Mouse (Mus musculus): ENCODE data around the gene Ppbp.
A peak's percentile ranks its signal among the peaks of the same experiment; 100 is the strongest.

Ppbp gene

GRCm38 (mm10) chr5:90768218-90768617 lies at the start of gene Ppbp:
Gene Ppbp (plus strand): TSS chr5:90768518.
- no peak for DNase-seq

GRCm38 (mm10) chr5:90722656-90723055 lies 45.7 kb upstream of the Ppbp start:
- no peak for DNase-seq

GRCm38 (mm10) chr5:90728254-90728653 lies 40.1 kb upstream of the Ppbp start:
- DNase-seq, result no peak

DNA sequence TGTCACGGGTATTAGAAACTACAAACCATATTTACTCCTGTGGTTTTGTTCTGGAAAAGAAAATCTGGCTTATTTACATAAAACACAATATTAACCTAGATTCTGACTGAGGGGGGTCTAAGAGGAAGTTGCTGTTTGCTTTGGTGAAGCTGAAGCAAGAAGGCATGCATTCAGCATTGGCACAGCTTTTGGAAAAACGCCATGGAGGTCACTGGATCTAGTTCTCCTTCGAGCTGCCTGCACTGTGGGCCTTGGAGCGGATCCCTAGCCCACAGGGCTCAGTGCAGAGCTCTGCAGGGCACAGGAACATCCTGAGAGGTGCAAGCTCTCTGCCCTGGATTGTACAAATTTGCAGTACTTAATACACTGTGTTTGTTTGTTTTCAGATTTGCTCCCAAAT lies 36.8 kb upstream of the Ppbp start:
- DNase-seq, result peak; percentile 42

GRCm38 (mm10) chr5:90742029-90742428 lies 26.3 kb upstream of the Ppbp start:
- DNase-seq, result no peak

DNA sequence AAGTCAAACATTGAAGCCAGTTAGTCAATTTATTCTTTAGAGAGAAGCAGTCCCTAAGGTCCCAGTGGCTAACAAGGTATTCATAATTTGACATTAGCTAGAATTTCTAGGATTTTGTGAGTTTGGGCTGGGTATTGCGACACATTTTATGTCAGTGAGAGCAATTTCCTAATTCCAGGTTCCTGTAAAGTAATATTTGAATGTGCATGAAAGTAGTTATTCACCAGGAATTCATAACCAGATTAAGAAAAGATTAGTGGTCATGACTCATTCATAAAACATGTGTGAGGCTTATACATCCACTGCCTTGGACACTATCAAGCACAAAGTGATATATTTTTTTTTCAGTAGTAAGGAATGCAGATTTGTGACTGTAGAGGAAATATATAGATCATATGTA lies 14.4 kb upstream of the Ppbp start:
- no peak for DNase-seq

DNA sequence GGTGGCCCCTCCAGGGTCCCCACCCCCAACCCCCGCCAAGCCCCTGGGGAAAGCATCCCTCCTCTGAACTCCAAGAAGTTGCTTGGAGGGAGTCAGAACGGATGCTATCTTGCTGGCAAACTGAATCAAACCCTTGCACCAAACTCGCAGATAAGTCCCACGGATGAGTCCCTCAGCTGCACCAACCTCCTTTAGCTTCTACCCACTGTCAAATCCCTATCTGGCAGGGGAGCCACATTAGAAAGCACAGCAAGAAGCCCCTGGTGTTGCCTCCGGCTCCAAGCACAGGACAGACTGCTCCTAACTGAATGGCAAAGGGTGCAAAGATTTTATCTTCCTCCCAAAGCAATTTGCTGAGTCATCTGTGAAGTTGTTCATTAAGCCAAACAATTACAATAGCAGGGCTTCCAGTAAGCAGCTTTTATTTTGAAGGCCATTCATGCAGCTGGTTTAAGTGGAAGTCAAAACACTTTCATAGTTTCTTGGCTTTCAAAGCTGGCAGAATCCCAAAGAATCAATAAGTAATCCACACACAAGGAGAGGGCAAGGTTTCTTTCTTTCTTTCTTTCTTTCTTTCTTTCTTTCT lies 10.2 kb upstream of the Ppbp start:
- no peak for DNase-seq

DNA sequence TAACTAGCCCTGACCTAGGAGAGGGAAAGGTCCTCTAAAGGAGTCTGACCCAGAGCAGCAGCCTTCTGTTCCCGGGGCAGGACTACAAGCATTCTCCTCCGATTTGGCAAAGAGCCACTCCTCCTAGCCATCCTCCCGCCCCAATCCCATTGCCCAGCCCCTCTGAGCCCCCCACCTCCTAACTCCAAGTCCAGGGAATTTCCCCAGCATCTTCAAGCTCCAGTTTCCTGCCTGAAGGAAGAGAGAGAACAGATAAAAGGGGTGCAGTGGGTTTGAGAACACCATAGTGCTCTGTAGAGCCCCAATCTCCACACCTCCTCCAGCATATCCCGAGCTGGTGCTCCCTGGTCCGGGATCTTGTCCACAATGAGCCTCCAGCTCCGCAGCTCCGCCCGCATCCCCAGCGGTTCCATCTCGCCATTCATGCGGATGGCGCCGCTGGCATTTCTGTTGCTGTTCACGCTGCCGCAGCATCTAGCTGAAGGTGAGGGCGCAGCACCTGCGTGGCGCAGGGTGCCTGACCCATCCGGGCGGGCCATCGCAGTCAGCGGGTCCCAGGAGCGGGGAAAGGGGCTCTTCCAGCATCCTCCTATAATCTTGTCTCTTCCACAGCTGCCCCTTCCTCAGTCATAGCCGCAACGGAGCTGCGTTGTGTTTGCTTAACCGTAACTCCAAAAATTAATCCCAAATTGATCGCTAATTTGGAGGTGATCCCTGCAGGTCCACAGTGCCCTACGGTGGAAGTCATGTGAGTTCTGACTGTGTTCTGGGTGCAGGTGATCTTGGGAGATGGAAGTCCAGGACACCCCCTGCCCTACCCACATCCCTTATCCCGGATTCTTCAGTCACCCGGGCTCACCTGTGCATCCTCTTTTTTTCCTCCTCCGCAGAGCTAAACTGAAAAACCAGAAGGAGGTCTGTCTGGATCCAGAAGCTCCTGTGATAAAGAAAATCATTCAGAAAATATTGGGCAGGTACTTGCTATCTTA lies 8.9 kb upstream of the Ppbp start, which contains the start of gene Cxcl5:
TSS of gene Cxcl5 (plus strand) at position 284 of the 989 bp plus-strand sequence.
- DNase-seq, result no peak

- DNase-seq, result no peak
Measured at GRCm38 (mm10) chr5:90760303-90760702, 8.0 kb upstream of the Ppbp start.

DNA sequence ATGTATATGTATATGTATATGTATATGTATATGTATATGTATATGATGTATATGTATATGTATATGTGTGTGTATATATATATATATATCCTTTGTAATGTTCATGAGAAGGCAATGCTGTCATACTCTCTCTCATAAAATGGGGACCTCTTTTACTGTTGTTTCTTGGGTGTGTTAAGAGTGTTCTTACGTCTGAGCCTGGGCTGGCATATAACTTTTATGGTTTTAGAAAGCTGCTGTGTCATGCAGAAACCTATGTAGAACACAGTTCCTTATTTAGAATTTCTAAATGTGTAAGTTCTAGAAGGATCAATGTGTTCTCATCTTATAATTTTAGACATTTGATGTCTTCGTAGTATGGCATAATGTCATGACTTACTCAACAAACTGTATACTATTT lies 7.5 kb upstream of the Ppbp start:
- no peak for DNase-seq

DNA sequence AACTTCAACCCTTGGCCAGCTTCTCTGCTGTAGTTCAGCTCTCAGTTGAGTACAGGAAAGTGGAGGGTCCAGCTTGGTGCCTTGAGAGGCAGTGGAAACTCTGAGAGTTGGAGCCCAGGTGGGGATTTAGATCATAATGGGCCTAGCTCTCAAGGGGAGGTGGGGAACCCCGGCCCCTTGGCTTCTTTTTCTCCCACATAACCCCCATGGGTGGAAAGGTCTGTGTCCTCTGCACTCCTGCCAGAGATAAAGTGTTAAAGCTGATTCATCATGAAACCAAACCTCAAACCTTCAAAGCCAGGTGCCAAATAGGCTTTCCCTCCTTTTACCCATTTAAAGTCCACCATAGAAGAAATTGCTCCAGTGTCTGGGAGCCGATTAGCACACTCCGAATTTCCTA lies 6.5 kb upstream of the Ppbp start:
- no peak for DNase-seq

DNA sequence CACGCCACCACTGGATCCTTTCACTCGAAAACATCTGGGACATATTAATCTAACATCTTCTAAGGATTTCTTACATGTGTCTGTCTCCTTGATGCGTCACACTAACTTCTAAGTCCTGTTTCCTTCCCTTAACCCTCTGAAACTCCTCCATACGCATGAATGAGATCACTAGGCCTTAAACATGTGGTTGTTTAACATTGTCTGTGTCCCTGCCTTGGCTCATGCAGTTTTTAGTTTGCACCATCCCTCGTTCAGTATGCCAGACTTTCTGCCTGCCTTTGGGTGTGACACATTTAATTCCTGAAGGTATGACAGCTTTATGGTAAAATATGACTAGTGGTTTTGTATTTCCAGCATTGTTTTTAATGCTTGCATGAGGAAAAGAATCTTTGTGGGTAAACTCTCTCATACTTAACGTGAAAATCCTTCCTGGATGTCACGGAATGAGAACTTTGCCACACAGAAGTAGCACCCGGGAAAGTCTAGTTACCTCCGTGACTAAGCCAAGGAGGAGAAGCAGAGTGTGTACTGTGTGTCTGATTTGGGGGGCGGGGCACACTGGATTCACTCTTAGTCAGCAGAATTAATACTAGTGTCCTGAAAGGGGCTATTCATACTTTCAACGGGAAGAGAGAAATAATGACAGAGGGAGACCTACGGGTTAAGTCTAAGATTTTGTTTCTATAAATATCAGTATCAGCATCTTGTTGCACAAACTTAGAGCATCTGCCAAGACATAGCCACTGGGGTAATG lies 4.2 kb upstream of the Ppbp start:
- DNase-seq, result no peak

DNA sequence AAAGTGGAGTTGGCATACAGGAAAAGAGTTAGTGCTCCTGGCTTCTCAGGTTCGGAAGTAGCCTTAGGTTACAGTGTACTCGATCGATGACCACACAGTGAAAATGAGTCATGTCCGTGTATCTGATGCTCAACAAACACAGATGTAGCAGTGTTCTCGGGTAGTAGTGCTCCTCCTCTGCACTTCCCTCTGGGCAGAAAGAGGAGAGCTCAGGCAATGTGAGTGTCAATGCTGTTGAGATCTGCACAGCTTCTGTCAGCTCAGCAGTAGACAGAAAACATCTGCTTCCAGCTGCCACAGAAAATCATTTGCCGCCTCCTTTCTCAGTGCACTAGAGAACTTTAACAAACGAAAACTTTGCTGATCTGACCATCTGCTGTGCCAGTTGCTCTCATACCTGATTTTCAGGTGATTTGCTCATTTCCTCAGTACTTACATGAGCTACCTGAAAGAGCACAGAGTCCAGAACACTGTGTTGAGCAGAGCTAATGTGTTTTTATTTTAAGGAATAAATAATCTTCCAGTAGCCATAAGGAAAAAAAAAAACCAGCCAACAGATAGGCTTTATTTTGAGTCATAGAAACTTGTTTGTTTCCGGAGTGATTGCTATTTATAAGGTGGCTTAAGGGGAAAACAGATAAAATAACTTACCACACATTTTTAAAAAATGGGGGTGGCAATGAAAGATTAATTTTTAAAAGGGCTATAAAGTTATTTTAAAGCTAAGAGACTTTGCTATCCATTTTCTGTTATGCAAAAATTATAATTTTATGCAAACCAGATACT lies 2.3 kb upstream of the Ppbp start:
- DNase-seq, result no peak

DNA sequence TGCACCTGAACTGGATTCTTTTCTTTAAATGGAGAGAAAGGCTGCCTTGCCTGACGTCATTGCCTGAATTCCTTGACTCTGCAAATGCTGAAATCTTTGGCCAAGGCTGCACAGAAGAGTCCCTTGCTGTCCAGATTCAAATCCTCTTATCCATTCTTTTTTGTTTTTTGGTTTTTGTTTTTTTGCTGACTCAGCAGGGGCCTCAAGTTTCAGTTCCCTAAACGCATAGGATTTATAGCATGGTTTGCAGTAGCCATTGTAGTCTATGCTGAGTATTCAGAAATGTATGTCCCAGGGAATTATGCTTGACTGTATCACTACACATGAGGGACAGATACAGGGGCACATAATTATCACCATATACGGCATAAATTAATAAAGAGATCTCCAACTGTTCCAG lies 3.1 kb downstream of the Ppbp start:
- DNase-seq, result no peak

DNA sequence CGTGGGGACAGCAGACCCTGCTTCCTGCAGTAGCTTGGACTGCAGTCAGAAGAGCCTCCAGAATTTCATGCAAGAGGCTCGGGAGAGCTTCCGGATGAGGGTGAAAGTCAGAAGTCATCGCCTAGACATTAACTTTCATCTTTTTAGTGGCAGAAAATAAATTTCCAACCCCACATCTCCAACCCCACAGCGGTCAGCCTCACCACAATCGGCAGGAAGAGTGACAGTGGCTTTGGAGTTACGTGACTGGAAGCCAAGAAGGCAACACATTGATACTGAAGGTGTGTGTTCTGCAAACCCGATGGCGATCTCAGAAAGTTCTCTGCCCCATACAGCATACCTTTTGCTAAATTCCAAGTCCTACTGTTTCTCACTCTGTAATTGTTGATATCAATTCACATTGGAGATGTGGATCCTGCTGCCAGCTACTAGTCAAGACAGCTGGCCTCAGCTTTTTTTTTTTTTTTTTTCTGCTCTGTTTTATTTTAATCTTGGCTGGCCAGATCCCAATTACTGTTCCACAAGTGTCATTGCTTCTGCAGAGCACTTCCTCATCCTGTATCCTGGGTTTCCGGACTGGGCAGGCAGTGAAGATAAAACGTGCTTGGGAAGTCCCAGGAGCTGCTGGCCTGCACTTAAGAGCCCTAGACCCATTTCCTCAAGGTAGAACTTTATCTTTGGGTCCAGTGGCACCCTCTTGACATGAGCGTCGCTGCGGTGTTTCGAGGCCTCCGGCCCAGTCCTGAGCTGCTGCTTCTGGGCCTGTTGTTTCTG lies 3.7 kb downstream of the Ppbp start, which contains the start of gene Pf4:
TSS of gene Pf4 (plus strand) at position 556 of the 774 bp plus-strand sequence.
- DNase-seq, result no peak

DNA sequence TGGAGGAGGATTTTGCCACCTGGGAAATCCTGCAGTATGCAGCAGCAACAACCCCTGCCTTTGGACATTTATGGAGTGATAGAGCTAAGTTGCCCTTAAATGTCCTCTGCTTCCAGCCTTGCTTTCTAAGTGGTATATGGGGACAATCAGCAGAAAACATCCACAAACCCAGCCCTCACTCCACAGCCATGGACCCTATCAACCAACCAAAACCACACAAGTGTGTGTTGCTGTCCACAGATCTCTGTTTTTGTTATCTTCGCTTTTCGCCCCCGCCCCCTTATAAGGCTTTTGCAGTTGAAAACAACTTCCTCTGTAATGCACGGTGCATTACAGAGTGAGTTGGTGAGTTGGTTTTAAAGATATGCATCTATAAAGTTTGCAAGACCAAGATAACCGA lies 7.2 kb downstream of the Ppbp start:
- no peak for DNase-seq

- DNase-seq, result no peak
Measured at GRCm38 (mm10) chr5:90777621-90778020, 9.3 kb downstream of the Ppbp start.

DNA sequence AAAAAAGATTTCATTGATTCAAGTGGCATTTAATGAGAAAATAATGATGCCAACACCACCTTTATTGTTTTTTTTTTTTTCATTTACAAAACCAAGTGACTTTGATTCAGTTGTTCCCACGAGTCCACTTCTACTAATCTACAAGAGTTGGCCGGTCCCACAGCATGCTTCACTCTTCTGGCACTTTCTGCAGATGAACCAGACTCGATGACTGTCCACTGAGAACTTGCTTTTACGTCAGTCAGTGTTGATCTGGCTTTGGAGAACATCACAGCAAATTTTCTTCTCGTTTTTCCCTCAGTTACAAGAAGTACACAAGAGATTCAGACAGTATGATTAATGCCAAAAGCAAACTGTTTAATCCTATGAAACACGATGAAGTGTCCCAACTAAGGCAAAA lies 10.5 kb downstream of the Ppbp start:
- DNase-seq, result no peak

GRCm38 (mm10) chr5:90783697-90784096 lies 15.4 kb downstream of the Ppbp start:
- no peak for DNase-seq

DNA sequence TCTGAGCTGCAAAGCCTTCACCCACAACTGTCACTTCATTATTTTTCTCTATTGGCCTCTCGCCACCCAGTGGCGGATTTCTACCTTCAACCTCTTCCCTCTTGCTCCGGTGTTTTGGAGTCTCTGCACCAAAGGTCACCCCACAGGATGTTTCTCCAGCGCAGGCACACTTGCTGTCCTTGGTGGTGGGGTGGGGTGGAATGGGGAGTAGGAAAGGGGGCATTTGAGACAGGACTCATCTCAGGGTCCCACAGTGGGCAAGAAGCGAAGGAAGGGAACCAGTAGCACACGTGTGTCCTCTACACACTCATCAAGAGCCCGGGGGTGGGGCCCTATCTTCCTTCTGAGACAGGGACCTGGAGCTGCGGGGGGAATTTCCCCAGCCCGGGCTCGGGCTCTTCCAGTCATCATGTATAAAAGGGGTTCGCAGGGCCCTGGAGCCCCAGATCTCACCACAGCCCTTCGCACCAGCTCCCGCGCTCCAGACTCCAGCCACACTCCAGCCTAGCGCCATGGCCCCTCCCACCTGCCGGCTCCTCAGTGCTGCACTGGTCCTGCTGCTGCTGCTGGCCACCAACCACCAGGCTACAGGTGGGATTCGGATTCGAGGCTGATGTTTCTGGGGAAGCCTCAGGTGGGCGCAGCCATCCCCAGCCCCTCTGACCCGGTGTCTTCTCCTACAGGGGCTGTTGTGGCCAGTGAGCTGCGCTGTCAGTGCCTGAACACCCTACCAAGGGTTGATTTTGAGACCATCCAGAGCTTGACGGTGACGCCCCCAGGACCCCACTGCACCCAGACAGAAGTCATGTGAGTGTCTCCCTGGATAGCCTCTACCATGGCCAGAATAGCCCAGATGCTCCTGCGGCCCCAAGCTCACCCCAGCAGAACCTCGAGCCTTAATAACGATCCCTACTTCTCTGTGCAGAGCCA lies 17.6 kb downstream of the Ppbp start, which contains the start of gene Cxcl3:
TSS of gene Cxcl3 (plus strand) at position 445 of the 930 bp plus-strand sequence.
- no peak for DNase-seq

DNA sequence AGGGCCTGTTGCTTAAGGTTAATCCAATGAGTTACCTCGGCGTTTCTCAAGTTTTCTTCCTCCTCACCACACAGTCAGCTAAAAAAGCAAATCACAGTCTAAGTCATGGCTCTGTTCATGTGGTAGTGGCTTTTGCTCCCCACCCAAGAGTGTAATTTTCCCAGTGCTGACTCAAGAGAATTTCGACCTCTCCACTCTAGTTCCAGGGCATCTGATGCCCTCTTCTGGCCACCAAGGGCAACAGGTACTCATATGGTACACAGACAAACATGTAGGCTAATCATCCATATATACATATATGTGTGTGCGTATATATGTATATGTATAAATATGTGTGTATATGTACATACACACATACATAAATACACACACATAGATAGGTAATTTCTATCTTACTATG lies 19.8 kb downstream of the Ppbp start:
- DNase-seq, result no peak
